Mouse (Mus musculus) heart, embryonic 13.5 days (tissue): Measurements from ENCODE around the gene Mfsd6. TPM values are rescaled to one million over a fixed set of nuclear protein-coding genes. Genes with fewer than 3 reads are reported as not detected.

ENCODE experiments used
- ATAC-seq: fragments of 200-750 bp; cut with Nextera tagmentation; 2 replicates; pipeline ENCODE4 v1.8.0; 2017; ENCODE audit warnings: moderate TSS enrichment; ENCODE audit not compliant: insufficient number of reproducible peaks, low FRiP score, low TSS enrichment; ENCODE audit errors: extremely low read depth
- H3K27ac ChIP-seq: fragments of 300-500 bp; sonication (generic); replicated peaks from 2 replicates; pipeline ENCODE4 v1.5.1; 2015; ENCODE audit warnings: moderate library complexity, mild to moderate bottlenecking, inconsistent platforms
- H3K27me3 ChIP-seq: fragments of 300-500 bp; sonication (generic); replicated peaks from 2 replicates; pipeline ENCODE4 v1.6.1; 2015; ENCODE audit warnings: mild to moderate bottlenecking, inconsistent platforms
- H3K36me3 ChIP-seq: fragments of 300-500 bp; sonication (generic); 2 replicates; pipeline ENCODE4 v1.6.1; 2015; ENCODE audit warnings: mild to moderate bottlenecking, inconsistent platforms
- H3K4me1 ChIP-seq: fragments of 300-500 bp; sonication (generic); 2 replicates; pipeline ENCODE4 v1.6.1; 2015; ENCODE audit warnings: inconsistent platforms
- H3K4me2 ChIP-seq: fragments of 300-500 bp; sonication (generic); 2 replicates; pipeline ENCODE4 v1.6.1; 2015; ENCODE audit warnings: inconsistent platforms, mild to moderate bottlenecking, moderate library complexity
- H3K4me3 ChIP-seq: fragments of 300-500 bp; sonication (generic); 2 replicates; pipeline ENCODE4 v1.5.1; 2015; ENCODE audit warnings: moderate library complexity, mild to moderate bottlenecking, inconsistent platforms
- H3K9ac ChIP-seq: fragments of 300-500 bp; sonication (generic); 2 replicates; pipeline ENCODE4 v1.6.1; 2015; ENCODE audit warnings: inconsistent platforms, mild to moderate bottlenecking, moderate library complexity
- H3K9me3 ChIP-seq: fragments of 300-500 bp; sonication (generic); 2 replicates; pipeline ENCODE4 v1.6.1; 2016; ENCODE audit warnings: inconsistent platforms
- WGBS: fragments of 180-500 bp; shearing (Covaris S2); methylation state at CpG from one replicate; pipeline ENCODE4 v1.1.7; 2015; ENCODE audit warnings: mixed read lengths; 5-methylcytosine and 5-hydroxymethylcytosine counted together
- polyA plus RNA-seq: library from polyadenylated mRNA; unstranded; fragments of >200 nt; fragmentation: Nextera tagmentation; extraction: Ambion mirVana; gene quantifications from 2 replicates; pipeline ENCODE4 v1.2.1, GENCODE M21; 2015

Mfsd6 gene
- polyA plus RNA-seq, result 3.2 and 3.6 TPM in 2 replicates

DNA sequence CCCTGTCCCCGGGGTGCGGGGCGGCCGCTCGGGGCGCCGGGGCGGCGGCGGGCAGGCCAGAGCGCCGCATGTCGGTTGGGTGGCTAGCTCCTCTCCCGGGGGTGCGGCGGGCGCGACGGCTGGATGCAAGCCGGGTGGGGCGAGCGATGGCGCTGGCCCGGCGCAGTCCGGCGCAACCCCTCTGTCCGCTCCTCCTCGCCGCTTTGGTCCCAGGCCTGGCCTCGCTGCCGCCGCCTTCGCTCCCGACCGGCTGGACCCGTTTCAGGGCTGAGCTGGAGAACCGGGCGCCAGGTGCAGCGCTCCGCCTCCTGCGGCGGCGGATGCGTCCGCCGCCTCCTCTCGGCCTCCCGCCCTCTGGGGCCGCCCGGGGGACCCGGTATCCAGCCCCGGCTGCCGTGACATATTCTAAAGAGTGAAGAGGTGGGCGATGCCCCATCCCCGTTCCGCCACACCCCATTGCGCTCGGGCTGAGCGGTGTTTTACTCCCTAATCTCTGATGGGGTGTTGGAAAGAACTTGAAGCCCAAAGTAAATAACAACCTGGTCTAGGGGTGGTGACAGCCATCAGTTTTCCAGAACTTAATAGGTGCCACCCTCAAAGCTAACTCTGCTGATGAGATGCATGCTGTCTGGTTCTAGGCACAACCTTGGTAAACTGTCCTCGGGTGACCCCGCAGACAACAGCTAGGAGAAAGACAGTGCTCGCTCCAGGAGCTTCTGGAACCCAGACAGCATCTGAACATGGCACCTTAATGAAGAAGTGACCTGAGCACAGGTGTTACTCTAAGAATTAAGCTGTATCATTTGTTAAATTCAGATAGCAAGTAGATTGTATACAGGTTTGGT, at the start of gene Mfsd6:
Mfsd6 (minus strand) TSS at position 407 of the 845 bp plus-strand sequence.
- peaks cover 18% of the 10 kb centered on the region for H3K4me1 ChIP-seq
- H3K9ac ChIP-seq, result peak within 1 kb of the TSS; percentile 91
- peak within 1 kb of the TSS; percentile 91 for H3K4me2 ChIP-seq
- 0 out of 2 replicates have a peak, but pooled peaks have one; percentile 25 for ATAC-seq
- peak within 1 kb of the TSS; percentile 90 for H3K4me3 ChIP-seq
- H3K27ac ChIP-seq, result peak within 1 kb of the TSS; percentile 50
- no peaks in the 10 kb centered on the region for H3K9me3 ChIP-seq
- H3K27me3 ChIP-seq, result peaks cover 3% of the 10 kb centered on the region; the same call in 1 of the 2 replicates
- H3K36me3 ChIP-seq, result no peaks in the 10 kb centered on the region
- WGBS, result 2% methylated on average over 63 of the region's 63 CpGs

DNA sequence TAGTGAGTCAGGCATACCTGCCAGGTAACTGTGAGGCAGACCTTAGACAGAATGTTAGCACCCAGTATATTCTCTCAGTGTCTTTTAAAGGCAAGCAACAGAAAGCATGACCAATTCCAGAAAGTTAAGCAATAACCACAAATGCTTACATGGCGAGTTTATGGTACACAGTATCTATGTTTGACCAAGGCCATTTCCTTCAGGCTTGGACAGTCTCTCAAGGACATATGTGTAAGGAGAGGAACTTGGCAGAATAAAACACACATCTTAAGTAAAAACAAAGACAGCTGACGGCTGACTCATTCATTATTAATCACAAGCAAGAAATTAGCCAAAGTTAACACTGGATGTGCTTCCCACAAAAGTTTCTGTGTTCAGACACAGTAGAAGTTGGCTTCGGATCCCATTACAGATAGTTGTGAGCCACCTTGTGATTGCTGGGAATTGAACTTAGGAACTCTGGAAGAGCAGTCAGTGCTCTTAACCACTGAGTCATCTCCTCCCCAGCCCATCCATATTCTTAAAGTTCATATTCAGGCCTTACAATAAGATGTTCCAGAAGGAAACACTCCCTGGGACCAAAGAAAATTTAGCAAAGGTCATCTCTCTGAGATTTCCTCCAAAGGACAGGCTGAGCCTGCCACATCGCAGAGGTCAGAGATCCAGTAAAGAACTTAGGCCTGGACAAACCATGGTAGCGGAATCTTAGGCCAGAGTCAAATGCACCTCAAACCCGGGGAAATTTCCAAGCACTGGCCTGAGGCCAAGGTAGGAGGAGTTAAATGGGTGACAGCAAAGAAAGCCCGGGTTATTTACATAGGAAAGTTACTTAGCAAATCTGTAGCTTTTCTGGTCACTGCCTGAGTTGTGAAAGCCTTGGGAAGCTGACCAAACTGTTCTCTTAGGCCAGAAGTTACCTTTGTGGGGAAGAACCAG, 38.2 kb upstream of the Mfsd6 start:
- H3K9ac ChIP-seq, result no peak overlapping the region
- no peaks in the 10 kb centered on the region for H3K36me3 ChIP-seq
- ATAC-seq, result no peak
- H3K4me1 ChIP-seq, result 0 out of 2 replicates have a peak, but pooled peaks cover 3% of the 10 kb centered on the region
- H3K4me2 ChIP-seq, result no peak overlapping the region
- H3K9me3 ChIP-seq, result no peaks in the 10 kb centered on the region
- no peaks in the 10 kb centered on the region for H3K27me3 ChIP-seq
- no peak overlapping the region for H3K4me3 ChIP-seq
- WGBS, result 59% methylated on average over 7 of the region's 7 CpGs
- no peak overlapping the region for H3K27ac ChIP-seq

DNA sequence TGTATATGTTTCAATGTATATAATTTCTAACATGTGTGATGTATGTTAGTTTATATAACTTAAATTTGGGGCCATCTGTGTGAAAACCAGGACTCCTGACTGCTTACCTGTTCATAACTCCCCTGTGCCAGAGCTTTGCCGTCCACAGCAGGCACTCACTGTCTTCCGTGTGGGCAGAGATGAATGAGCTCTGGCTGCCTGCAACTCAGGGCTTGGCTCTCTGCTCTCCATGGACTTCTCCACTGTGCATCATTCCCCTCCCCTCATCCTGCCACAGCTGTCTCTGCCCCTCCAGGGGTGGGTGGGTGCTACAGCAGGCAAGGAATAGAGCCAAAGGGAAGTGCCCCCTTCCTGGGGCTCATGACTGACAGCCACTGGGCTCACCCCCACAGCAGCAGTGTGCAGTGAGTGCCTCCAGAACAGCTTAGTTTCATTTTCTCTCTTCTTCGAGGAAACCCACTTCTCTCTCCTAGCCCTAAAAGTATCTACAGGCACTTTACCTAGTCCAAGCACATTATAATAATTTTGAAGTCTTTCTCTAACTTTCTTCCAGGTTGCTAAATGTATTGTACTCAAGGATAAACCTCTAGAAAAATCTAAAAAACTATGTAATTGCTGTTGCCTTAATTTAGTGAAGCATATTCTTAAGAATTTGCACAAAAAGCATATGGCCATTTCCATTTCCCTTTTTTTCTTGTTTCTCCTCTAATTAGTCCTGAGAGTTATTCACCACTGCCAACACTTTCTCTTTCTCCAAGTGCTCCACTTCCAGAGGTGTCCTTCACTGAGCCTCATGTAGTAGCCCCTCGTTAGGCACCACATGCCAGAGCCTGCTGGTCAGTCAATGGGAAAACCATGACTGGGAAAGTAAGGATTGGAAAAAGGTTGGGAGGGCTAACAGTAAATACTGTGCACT, 36.9 kb upstream of the Mfsd6 start:
- Histone ChIP-seq H3K9me3 (no peaks in the 10 kb centered on the region), H3K9ac (no peak overlapping the region), H3K36me3 (no peaks in the 10 kb centered on the region), H3K4me3 (no peak overlapping the region), H3K27me3 (no peaks in the 10 kb centered on the region), H3K4me1 (0 out of 2 replicates have a peak, but pooled peaks cover 3% of the 10 kb centered on the region), H3K27ac (no peak overlapping the region), H3K4me2 (peak overlapping the region; percentile 44)
- 51% methylated on average over 4 of the region's 4 CpGs for WGBS
- no peak for ATAC-seq

DNA sequence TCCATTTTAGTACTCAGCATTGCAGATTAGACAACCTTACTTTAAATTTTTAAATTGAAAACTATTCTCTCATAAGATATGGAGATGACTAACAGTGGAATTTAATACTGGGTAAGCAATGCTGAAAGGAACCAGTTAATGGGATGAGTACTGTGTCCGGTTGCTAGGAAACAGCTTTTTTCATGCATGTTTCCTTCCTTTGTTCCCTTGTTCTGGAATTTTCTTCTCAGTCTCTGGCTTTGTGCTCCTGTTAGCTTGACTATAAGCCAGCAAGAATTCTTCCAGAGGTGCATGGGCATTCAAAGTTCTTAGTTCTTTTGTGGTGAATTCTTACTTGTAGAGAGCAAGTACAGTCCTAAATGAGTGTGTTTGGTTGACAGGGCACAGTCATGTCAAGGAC, 30.9 kb upstream of the Mfsd6 start:
- Histone ChIP-seq H3K4me3 (no peak overlapping the region), H3K27me3 (no peaks in the 10 kb centered on the region), H3K9ac (no peak overlapping the region), H3K36me3 (no peaks in the 10 kb centered on the region), H3K4me2 (no peak overlapping the region), H3K9me3 (no peaks in the 10 kb centered on the region), H3K27ac (no peak overlapping the region), H3K4me1 (peaks cover 2% of the 10 kb centered on the region)
- no peak for ATAC-seq
- 82% methylated on average over 1 of the region's 1 CpGs for WGBS

DNA sequence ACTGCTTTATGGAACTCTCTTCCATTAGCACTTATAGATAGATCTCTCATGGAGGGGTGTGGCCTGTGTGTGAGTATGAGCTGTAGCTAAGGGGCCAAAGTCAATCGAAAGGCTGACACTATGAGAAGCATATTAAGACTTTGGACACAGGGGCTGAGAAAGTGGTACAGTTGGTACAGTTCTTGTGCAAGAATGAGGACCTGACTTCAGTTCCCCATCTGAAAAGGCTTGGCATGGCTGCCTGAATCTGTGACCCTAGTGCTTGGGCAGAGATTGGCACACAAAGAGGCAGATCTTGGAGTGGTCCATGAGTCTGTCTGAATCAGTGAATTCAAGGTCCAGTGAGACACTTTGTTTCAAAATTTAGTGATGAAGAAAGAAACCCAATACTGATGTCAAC, 27.1 kb upstream of the Mfsd6 start:
- no peak for ATAC-seq
- Histone ChIP-seq H3K4me3 (no peak overlapping the region), H3K9ac (no peak overlapping the region), H3K4me2 (no peak overlapping the region), H3K9me3 (no peaks in the 10 kb centered on the region), H3K27me3 (no peaks in the 10 kb centered on the region), H3K4me1 (peaks cover 10% of the 10 kb centered on the region), H3K36me3 (no peaks in the 10 kb centered on the region), H3K27ac (no peak overlapping the region)
- 87% methylated on average over 1 of the region's 1 CpGs for WGBS

DNA sequence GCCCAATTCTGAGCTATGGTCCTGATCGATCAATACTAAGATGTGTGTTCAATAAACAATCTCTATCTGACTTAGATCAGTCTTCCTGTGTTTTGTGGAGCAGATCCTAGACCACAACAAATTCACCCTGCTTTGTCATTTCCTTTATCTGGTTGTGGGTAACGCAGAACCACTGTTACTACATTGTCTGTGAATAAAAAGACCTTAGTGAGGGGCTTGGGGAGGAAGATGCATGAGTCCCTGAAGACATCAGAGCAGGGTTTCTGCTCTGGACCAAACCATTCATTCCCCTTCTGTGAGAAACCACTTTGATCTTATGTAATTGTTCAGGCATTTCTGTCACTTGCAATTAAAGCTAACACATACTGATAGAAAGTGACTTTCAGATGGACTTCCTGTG, 26.6 kb upstream of the Mfsd6 start:
- Histone ChIP-seq H3K9me3 (no peaks in the 10 kb centered on the region), H3K27me3 (no peaks in the 10 kb centered on the region), H3K4me2 (no peak overlapping the region), H3K4me3 (no peak overlapping the region), H3K36me3 (no peaks in the 10 kb centered on the region), H3K27ac (no peak overlapping the region), H3K4me1 (peaks cover 10% of the 10 kb centered on the region), H3K9ac (no peak overlapping the region)
- no peak for ATAC-seq
- 79% methylated on average over 2 of the region's 2 CpGs for WGBS

DNA sequence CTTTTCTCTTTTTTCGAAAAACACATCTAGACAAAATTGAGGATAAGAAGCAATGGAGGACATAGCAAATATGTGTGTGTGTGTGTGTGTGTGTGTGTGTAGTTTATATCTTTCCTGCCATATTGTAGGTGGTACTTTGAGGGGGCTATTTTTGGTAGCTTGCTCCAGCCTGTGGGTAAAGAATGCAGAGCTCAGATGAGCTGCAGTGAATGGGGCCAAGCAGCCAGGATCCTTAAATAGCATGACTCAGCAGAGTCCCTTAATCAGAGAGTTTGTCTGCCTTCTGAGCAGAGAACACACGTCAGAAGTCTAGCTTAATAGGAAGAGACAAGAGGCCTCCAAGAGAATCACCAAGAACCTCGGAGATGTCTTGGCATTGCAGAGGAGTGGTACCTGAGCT, 25.4 kb upstream of the Mfsd6 start:
- Histone ChIP-seq H3K36me3 (no peaks in the 10 kb centered on the region), H3K9me3 (no peaks in the 10 kb centered on the region), H3K4me1 (peaks cover 10% of the 10 kb centered on the region), H3K4me2 (no peak overlapping the region), H3K4me3 (no peak overlapping the region), H3K27me3 (no peaks in the 10 kb centered on the region), H3K27ac (peak overlapping the region; percentile 16), H3K9ac (no peak overlapping the region)
- ATAC-seq, result no peak
- WGBS, result 37% methylated on average over 3 of the region's 3 CpGs

- H3K4me3 ChIP-seq, result no peak overlapping the region
- H3K36me3 ChIP-seq, result no peaks in the 10 kb centered on the region
- H3K9ac ChIP-seq, result no peak overlapping the region
- peaks cover 10% of the 10 kb centered on the region for H3K4me1 ChIP-seq
- no peaks in the 10 kb centered on the region for H3K27me3 ChIP-seq
- H3K27ac ChIP-seq, result no peak overlapping the region
- WGBS, result 68% methylated on average over 1 of the region's 1 CpGs
- no peak overlapping the region for H3K4me2 ChIP-seq
- no peaks in the 10 kb centered on the region for H3K9me3 ChIP-seq
- no peak for ATAC-seq
These were observed 24.4 kb upstream of the Mfsd6 start for GRCm38 (mm10) chr1:52751634-52752033.

GRCm38 (mm10) chr1:52749978-52750377, 22.7 kb upstream of the Mfsd6 start:
- no peaks in the 10 kb centered on the region for H3K9me3 ChIP-seq
- H3K27ac ChIP-seq, result no peak overlapping the region
- no peaks in the 10 kb centered on the region for H3K27me3 ChIP-seq
- H3K4me1 ChIP-seq, result peaks cover 10% of the 10 kb centered on the region
- no peak overlapping the region for H3K4me2 ChIP-seq
- no peak overlapping the region for H3K4me3 ChIP-seq
- H3K36me3 ChIP-seq, result no peaks in the 10 kb centered on the region
- ATAC-seq, result no peak
- H3K9ac ChIP-seq, result no peak overlapping the region
- 82% methylated on average over 1 of the region's 1 CpGs for WGBS

GRCm38 (mm10) chr1:52748260-52748659, 21.0 kb upstream of the Mfsd6 start:
- Histone ChIP-seq H3K4me3 (no peak overlapping the region), H3K27ac (no peak overlapping the region), H3K4me1 (peaks cover 10% of the 10 kb centered on the region), H3K9ac (no peak overlapping the region), H3K36me3 (no peaks in the 10 kb centered on the region), H3K9me3 (no peaks in the 10 kb centered on the region), H3K4me2 (no peak overlapping the region), H3K27me3 (no peaks in the 10 kb centered on the region)
- WGBS, result 14% methylated on average over 3 of the region's 3 CpGs
- ATAC-seq, result no peak
